Mouse (Mus musculus) heart, adult 2 months (tissue): ENCODE data around the gene 9530077C05Rik. TPM values are rescaled to one million over a fixed set of nuclear protein-coding genes. Genes with fewer than 3 reads are reported as not detected.
A peak's percentile ranks its signal among the peaks of the same experiment; 100 is the strongest.

Source experiments
- DNase-seq, 2 experiments: peaks; one replicate each; pipeline ENCODE4 v3.0.0; 2021
- H3K27ac ChIP-seq: fragments of 200-600 bp; 2 replicates; pipeline ENCODE4 v1.8.1; 2022
- H3K27me3 ChIP-seq: fragments of 200-500 bp; 2 replicates; pipeline ENCODE4 v1.6.1; 2012; ENCODE audit warnings: mild to moderate bottlenecking, low read length, inconsistent platforms, mixed read lengths; ENCODE audit not compliant: control insufficient read depth, insufficient read depth
- H3K36me3 ChIP-seq: fragments of 200-500 bp; 2 replicates; pipeline ENCODE4 v1.6.1; 2012; ENCODE audit warnings: low read length, inconsistent platforms; ENCODE audit not compliant: control insufficient read depth, insufficient read depth
- H3K4me1 ChIP-seq: fragments of 200-500 bp; 2 replicates; pipeline ENCODE4 v1.6.1; 2011; ENCODE audit warnings: low read length; ENCODE audit not compliant: control insufficient read depth, insufficient read depth
- H3K4me3 ChIP-seq: fragments of 200-600 bp; 2 replicates; pipeline ENCODE4 v1.8.1; 2022
- H3K79me2 ChIP-seq: fragments of 200-500 bp; replicated peaks from 2 replicates; pipeline ENCODE4 v1.6.1; 2012; ENCODE audit warnings: mild to moderate bottlenecking, inconsistent platforms, low read length, moderate library complexity, mixed read lengths; ENCODE audit not compliant: control insufficient read depth, insufficient read depth
- H3K9ac ChIP-seq: fragments of 200-500 bp; 2 replicates; pipeline ENCODE4 v1.6.1; 2012; ENCODE audit warnings: low read depth, mild to moderate bottlenecking, control low read depth, inconsistent platforms, low read length, mixed read lengths
- CTCF ChIP-seq: fragments of 200-600 bp; IDR thresholded peaks from 2 replicates; pipeline ENCODE4 v1.8.1; 2022; ENCODE audit warnings: antibody characterized with exemption, mild to moderate bottlenecking, moderate library complexity
- EP300 ChIP-seq: fragments of 200-500 bp; IDR thresholded peaks from 2 replicates; pipeline ENCODE4 v1.6.1; 2011; ENCODE audit warnings: low read depth, low read length, control low read depth; ENCODE audit not compliant: insufficient read depth
- POLR2A ChIP-seq: fragments of 200-500 bp; IDR thresholded peaks from 2 replicates; pipeline ENCODE4 v1.6.1; 2011; ENCODE audit warnings: mild to moderate bottlenecking, low read depth, low read length, control low read depth; ENCODE audit not compliant: insufficient read depth
- WGBS: fragments of 180-500 bp; shearing (Covaris S2); methylation state at CpG from one replicate; pipeline ENCODE4 v1.1.7; 2018; 5-methylcytosine and 5-hydroxymethylcytosine counted together
- intact Hi-C: fragments of 180-260 bp; cut with DNase I; formaldehyde crosslinking; loops from one replicate; pipeline ENCODE4 v1.15.1; 2025
- polyA plus RNA-seq: library from polyadenylated mRNA; depleted of rRNA; stranded (reverse); fragments of >200 nt; gene quantifications from 2 replicates; pipeline ENCODE4 v1.2.3, GENCODE M21; 2012
- total RNA-seq, 2 experiments: library from RNA; stranded (reverse); gene quantifications; 2 replicates each; pipeline ENCODE4 v1.2.3; 2021

Gene 9530077C05Rik
- total and polyA plus RNA-seq, 3 experiments: 0.27 to 0.50 (median 0.29) TPM

- intact Hi-C loops: loop anchor here (5.0 kb wide), 1 partner anchor 43 kb away; the partner anchor contains the start of gene 9530077C05Rik
- H3K9ac ChIP-seq: no peak overlapping the region
- no peaks in the 10 kb centered on the region for H3K27me3 ChIP-seq
- no peaks in the 10 kb centered on the region for H3K79me2 ChIP-seq
- no peak overlapping the region for H3K27ac ChIP-seq
- H3K36me3 ChIP-seq: no peaks in the 10 kb centered on the region; the same call in 1 of the 2 replicates
- H3K4me3 ChIP-seq: no peak overlapping the region
- no peak for DNase-seq
- H3K4me1 ChIP-seq: peaks cover 2% of the 10 kb centered on the region
- TF ChIP-seq POLR2A (no peak), CTCF (0 out of 2 replicates have a peak, but pooled peaks have one; percentile 4), EP300 (no peak)
These were observed 43.7 kb downstream of the 9530077C05Rik start for GRCm38 (mm10) chr9:22455041-22455440.

- H3K27me3 ChIP-seq: no peaks in the 10 kb centered on the region
- intact Hi-C loops: loop anchor here (5.0 kb wide), 1 partner anchor 45 kb away; the partner anchor contains the start of gene 9530077C05Rik
- peak in 1 of 2 experiments; percentile 26 for DNase-seq
- H3K79me2 ChIP-seq: no peaks in the 10 kb centered on the region
- no peak overlapping the region for H3K9ac ChIP-seq
- no peak overlapping the region for H3K4me3 ChIP-seq
- no peaks in the 10 kb centered on the region; the same call in 1 of the 2 replicates for H3K36me3 ChIP-seq
- 55% methylated on average over 11 of the region's 11 CpGs for WGBS
- peaks cover 2% of the 10 kb centered on the region for H3K4me1 ChIP-seq
- H3K27ac ChIP-seq: peak overlapping the region; percentile 55
- TF ChIP-seq POLR2A (no peak), EP300 (no peak), CTCF (no peak)
These were observed 46.0 kb downstream of the 9530077C05Rik start for GRCm38 (mm10) chr9:22457142-22457835.

GRCm38 (mm10) chr9:22461946-22462345, 50.6 kb downstream of the 9530077C05Rik start:
- Histone ChIP-seq H3K36me3 (no peaks in the 10 kb centered on the region; the same call in 1 of the 2 replicates), H3K4me3 (no peak overlapping the region), H3K9ac (no peak overlapping the region), H3K79me2 (peaks cover 6% of the 10 kb centered on the region), H3K4me1 (peaks cover 2% of the 10 kb centered on the region), H3K27ac (no peak overlapping the region), H3K27me3 (no peaks in the 10 kb centered on the region)
- TF ChIP-seq EP300 (no peak), CTCF (no peak), POLR2A (no peak)
- 66% methylated on average over 3 of the region's 3 CpGs for WGBS
- intact Hi-C loops: no loop called here
- peak in 1 of 2 experiments; percentile 56 for DNase-seq

GRCm38 (mm10) chr9:22466212-22466611, 54.9 kb downstream of the 9530077C05Rik start:
- intact Hi-C loops: no loop called here
- no peak for DNase-seq
- peaks cover 2% of the 10 kb centered on the region for H3K4me1 ChIP-seq
- WGBS: 97% methylated on average over 5 of the region's 5 CpGs
- H3K4me3 ChIP-seq: no peak overlapping the region
- no peak overlapping the region for H3K27ac ChIP-seq
- H3K36me3 ChIP-seq: no peaks in the 10 kb centered on the region
- H3K79me2 ChIP-seq: peaks cover 9% of the 10 kb centered on the region
- no peak overlapping the region for H3K9ac ChIP-seq
- TF ChIP-seq CTCF (no peak), EP300 (no peak), POLR2A (no peak)
- H3K27me3 ChIP-seq: no peaks in the 10 kb centered on the region

DNA sequence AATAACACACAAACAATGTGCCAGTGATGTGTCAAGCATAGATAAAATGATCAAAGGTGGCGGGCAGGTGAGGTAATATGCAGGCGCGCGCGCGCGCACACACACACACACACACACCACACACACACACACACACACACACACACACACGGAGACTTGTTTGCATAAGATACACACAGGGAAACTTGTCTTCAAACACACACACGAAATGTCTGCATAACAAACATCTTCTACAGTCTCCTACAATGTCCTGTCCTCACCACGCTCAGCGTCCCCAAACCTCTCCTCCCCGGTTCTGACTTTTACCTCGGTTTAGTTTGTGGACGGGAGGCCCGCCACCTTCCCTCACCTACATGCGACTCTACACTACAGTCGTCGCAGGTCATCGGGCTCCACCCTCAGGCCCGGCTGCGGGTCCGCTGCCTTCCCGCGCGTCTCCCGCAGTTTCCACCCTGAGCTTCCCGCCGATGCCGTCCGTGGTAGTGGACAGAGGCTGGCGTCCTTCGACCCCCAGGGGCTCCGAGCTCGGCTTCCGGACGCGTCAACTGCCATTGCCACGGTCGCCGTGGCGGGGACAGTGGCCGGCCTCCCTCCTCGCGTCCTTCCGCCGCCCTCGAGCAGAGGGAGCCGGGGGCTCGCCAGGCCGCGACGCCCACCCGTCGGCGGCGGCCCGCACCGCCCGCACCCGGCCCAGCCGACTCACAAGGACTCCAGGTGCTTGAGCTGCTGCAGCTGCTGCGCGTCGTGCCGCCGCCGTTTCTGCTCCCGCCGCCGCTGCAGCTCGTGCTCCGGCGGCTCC, 56.3 kb downstream of the 9530077C05Rik start:
- Histone ChIP-seq H3K27me3 (no peaks in the 10 kb centered on the region), H3K4me1 (peaks cover 2% of the 10 kb centered on the region), H3K4me3 (peak overlapping the region; percentile 91), H3K27ac (peak overlapping the region; percentile 83), H3K9ac (peak overlapping the region; percentile 100), H3K36me3 (no peaks in the 10 kb centered on the region), H3K79me2 (peaks cover 9% of the 10 kb centered on the region)
- no peak for TF ChIP-seq CTCF
- no peak for TF ChIP-seq EP300
- TF ChIP-seq POLR2A: no peak
- DNase-seq: no peak
- intact Hi-C loops: no loop called here
- WGBS: under 1% methylated on average over 68 of the region's 73 CpGs
